Mouse (Mus musculus) gastrocnemius, adult 2 months (tissue): ENCODE measurements around the gene Nmnat1. TPM values are rescaled to one million over a fixed set of nuclear protein-coding genes. Genes with fewer than 3 reads are reported as not detected.

Experiments used
- DNase-seq: peaks from one replicate; pipeline ENCODE4 v3.0.0; 2022
- H3K27ac ChIP-seq: fragments of 200-600 bp; 2 replicates; pipeline ENCODE4 v1.8.1; 2022; ENCODE audit warnings: mild to moderate bottlenecking
- H3K4me3 ChIP-seq: fragments of 200-600 bp; 2 replicates; pipeline ENCODE4 v1.8.1; 2022; ENCODE audit warnings: mild to moderate bottlenecking, moderate library complexity
- CTCF ChIP-seq: fragments of 200-600 bp; IDR thresholded peaks from 2 replicates; pipeline ENCODE4 v1.8.1; 2022; ENCODE audit warnings: antibody characterized with exemption, mild to moderate bottlenecking, moderate library complexity
- intact Hi-C: fragments of 180-260 bp; cut with DNase I; formaldehyde crosslinking; loops from one replicate; pipeline ENCODE4 v1.15.1; 2025
- long read RNA-seq, 2 experiments: library from polyadenylated mRNA; stranded (forward); transcript quantifications; one replicate each; pipeline ENCODE4 v2.0.0; 2021
- total RNA-seq, 2 experiments: library from RNA; stranded (reverse); gene quantifications; 2 replicates each; pipeline ENCODE4 v1.2.3; 2021

Nmnat1 gene
- total RNA-seq: 10 to 100 TPM; 30.0 to 32.7 TPM
- long read RNA-seq, experiment 1, transcript Nmnat1-203 (4 exons, 2,657 nt): minor isoform, 5 of 39 reads
- long read RNA-seq, experiment 1, transcript Nmnat1-201 (5 exons, 1,238 nt): major isoform, 27 of 39 reads
- long read RNA-seq, experiment 1, partial matches to known transcripts: 2 of 39 reads
- long read RNA-seq, experiment 1, other reads (novel, unspliced or antisense): 2 of 39 reads
- long read RNA-seq, experiment 2, transcript Nmnat1-201 (5 exons, 1,238 nt): major isoform, 28 of 33 reads
- long read RNA-seq, experiment 2, partial matches to known transcripts: 2 of 33 reads
- long read RNA-seq, experiment 2, other reads (novel, unspliced or antisense): 1 of 33 reads

DNA sequence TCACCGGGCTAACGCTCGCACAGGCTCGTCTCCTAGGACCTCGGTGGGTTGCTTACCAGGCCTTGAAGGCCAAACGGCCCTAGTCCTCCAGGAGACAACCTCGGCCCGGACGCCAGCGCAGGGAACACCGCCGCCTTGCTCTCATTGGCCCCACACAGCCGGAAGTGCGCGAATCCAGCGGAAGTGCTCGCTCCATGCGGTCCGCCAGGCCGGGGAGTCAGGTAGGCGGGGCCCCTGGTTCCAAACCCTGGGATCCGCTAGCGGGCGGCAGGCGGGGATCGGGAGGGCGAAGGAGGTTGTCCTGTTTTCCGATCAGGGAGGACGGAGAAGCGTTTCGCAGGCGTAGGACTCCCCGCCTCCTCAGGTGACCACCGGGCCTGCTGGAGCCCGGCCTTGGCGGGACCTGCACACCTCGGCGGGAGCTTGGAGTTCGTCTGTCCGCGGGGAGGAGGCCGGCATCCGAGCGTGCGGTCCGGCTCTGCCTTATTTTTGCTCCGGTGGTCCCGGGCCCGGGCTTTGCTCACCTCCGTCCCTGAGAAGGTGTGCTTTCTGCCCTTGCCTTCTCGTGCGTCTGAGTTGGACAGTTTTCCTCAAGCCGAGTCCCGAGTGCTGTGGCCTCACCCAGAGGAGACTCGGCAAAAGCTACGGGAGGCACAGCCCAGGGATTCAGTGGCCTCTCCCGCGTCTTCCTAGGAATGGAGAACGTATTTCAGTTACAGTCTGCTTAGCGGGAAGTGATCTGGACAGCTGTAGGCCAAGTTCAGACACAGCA lies at the start of gene Nmnat1, which contains the start of gene Lzic:
Gene Nmnat1, minus strand, starts transcription at position 150 of the 772 bp plus-strand sequence.
Gene Lzic, plus strand, starts transcription at position 177 of the 772 bp plus-strand sequence.
- peak; percentile 97 for DNase-seq
- Histone ChIP-seq H3K27ac (peak within 1 kb of the TSS; percentile 97), H3K4me3 (peak within 1 kb of the TSS; percentile 86)
- no peak; the same call in 1 of the 2 replicates for TF ChIP-seq CTCF
- intact Hi-C loops: loop anchor here (5.0 kb wide), 1 partner anchor 33 kb away; the partner anchor contains the start of gene Rbp7

DNA sequence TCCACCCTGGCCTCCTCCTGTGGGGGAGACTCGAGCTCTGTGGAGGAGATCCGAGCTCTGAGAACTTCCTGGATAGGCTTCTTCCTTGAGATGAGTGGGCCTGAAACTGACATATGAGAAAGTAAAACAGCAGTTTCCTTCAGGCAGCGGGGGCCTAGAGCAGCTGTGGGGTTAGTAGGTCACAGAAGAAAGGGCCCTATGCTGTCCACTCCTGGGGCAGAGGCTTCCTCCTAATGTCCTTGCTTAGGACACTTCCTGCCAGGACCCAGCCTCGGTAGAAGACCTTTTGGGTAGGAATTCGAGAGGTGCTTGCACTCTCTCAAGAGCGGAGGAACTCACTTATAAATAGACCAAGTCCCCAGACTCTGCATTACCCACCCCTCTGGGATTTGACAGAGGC lies 44.7 kb upstream of the Nmnat1 start:
- peak overlapping the region; percentile 76 for H3K27ac ChIP-seq
- peak overlapping the region; percentile 13 for H3K4me3 ChIP-seq
- TF ChIP-seq CTCF: no peak
- no peak for DNase-seq
- intact Hi-C loops: no loop called here

DNA sequence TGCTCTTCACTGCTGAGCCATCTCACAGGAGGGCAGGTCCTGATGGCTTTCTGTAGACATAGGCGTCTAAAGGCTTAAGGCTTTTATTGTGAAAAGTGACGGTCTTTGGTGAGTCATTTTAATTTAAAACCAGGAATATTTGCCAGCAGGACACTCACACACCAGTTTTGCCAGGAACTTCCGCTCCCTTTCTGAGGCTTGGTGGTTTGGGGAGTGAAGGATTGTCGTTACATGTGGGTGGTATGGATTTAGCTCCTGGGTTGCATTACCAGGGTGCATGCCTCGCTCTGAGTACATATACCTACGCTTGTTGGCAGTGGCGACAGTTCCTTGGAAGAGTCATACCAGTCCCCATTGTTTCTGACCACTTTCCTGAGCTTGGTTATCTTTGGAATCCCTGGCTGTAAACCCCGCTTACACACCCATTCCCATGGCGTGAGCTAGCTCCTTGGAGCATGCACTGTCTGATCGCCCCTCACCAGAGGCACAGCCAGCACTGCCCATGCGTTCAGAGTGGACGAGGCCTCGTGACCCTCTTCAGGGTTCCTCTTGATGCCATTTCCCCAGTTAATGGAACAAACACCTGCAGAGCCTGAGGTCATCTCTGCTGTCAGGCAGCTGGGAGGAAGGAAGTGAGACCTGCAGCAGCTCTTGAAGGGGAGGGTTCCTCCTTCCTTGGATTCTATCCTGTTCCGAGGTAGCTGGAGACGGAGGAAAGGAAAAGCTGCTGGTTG lies 42.8 kb upstream of the Nmnat1 start:
- Histone ChIP-seq H3K4me3 (peak overlapping the region; percentile 54), H3K27ac (peak overlapping the region; percentile 88)
- intact Hi-C loops: no loop called here
- no peak for TF ChIP-seq CTCF
- no peak for DNase-seq

DNA sequence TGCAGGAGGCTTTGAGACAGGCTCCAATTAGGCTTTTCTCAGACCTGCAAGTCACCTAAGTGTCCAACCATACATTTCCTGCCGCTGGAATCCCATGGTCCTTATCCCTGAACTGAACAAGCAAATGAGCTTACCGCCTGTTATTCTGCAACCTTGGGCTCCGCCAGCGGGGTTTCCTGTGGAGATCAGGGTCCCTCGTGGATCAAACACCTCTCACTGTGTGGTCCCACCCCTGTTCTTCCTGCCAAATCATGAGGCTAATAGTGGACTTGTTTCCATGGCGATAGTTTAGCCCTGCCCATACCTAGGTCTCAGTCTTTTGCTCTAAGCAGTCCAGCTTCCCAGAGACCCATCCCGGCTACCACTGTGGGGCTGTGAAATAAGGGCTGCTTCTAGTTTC lies 41.3 kb upstream of the Nmnat1 start:
- peak overlapping the region; percentile 88 for H3K27ac ChIP-seq
- intact Hi-C loops: no loop called here

DNA sequence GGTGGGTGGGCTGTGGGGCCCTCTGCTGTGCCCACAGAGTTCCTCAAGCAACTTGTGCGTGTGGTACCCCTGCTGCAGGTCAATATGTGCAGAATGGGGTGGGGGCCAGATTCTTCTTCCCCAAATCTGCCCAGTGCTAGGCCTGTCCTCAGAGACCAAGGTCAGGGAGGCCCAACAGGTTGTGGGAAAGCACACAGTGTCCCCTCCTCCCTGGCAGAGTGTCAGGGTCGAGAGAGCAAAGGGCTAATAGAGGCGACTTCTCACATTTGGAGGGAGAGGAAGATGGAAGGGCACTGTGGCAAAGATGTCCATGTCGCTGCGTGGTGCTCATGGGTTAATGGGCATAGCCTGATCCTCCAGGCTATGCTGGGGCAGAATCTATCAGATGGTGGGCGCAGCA lies 40.8 kb upstream of the Nmnat1 start:
- Histone ChIP-seq H3K27ac (peak overlapping the region; percentile 88), H3K4me3 (peak overlapping the region; percentile 54)
- DNase-seq: no peak
- TF ChIP-seq CTCF: no peak
- intact Hi-C loops: no loop called here

More for the DNA sequence above, 41.3 kb upstream of the Nmnat1 start:
- TF ChIP-seq CTCF: no peak
- DNase-seq: peak; percentile 58
- H3K4me3 ChIP-seq: peak overlapping the region; percentile 54

DNA sequence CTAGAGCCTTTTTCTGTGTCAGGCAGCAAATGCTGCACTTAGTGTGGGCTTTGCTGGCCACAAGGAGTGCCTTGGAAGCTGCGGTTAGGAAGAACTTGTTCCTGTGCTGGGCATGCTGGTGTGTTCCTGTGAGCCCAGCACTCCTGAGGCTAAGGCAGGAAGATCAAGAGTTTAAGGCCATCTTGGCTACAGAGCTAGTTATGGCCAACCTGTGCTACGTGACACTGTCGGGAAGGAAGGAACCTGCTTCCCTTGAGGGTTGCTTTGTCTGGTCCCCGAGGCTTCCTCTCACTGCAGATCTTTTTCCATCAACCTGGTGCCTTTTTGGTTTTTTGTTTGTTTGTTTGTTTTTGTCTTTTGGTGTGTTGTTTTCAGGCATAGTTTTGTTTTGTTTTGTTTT lies 40.2 kb upstream of the Nmnat1 start:
- no peak overlapping the region; the same call in 1 of the 2 replicates for H3K4me3 ChIP-seq
- DNase-seq: no peak
- TF ChIP-seq CTCF: no peak
- intact Hi-C loops: no loop called here
- peak overlapping the region; percentile 88 for H3K27ac ChIP-seq

DNA sequence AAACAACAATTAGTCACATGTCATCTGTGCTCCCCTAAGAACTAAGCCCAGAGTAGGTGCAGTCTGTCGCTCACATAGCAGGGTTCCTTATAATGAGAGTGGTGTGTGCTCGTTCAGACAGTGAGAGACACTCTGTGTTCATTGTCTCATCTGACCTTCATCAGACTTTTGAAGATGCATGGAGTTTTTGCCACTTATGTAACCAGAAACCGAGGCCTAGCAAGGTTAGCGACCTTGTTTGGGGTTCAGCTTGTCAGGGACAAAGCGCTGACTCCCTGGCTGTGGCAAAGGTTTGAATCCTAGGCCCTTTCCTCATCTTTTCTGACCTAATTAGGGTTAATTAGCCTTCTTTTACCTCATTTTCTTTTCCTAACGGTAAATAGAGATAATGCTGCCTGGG lies 39.0 kb upstream of the Nmnat1 start:
- no peak overlapping the region for H3K4me3 ChIP-seq
- DNase-seq: no peak
- H3K27ac ChIP-seq: peak overlapping the region; percentile 88
- intact Hi-C loops: no loop called here
- no peak for TF ChIP-seq CTCF

DNA sequence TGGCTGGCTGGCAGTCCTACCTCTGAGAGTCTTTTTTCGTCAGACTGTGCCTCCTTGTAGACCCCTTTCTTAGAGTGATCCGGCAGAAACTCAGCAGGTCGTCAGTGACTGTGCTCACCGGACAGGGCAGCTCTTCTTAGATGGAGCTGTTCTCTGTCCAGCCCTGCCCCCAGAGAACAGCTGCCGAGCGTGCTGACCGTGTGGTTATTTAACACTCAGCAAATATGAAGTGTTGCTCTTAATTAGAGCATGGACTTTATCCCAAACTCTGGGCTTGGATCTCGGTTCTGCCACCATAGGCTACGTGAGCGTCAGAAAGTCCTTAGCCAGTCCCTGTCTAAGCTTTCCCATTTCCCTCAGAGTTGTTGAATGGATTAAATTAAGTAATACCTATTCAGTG lies 36.3 kb upstream of the Nmnat1 start:
- intact Hi-C loops: no loop called here
- H3K4me3 ChIP-seq: peak overlapping the region; percentile 95
- H3K27ac ChIP-seq: peak overlapping the region; percentile 88
- DNase-seq: peak; percentile 69
- no peak for TF ChIP-seq CTCF

DNA sequence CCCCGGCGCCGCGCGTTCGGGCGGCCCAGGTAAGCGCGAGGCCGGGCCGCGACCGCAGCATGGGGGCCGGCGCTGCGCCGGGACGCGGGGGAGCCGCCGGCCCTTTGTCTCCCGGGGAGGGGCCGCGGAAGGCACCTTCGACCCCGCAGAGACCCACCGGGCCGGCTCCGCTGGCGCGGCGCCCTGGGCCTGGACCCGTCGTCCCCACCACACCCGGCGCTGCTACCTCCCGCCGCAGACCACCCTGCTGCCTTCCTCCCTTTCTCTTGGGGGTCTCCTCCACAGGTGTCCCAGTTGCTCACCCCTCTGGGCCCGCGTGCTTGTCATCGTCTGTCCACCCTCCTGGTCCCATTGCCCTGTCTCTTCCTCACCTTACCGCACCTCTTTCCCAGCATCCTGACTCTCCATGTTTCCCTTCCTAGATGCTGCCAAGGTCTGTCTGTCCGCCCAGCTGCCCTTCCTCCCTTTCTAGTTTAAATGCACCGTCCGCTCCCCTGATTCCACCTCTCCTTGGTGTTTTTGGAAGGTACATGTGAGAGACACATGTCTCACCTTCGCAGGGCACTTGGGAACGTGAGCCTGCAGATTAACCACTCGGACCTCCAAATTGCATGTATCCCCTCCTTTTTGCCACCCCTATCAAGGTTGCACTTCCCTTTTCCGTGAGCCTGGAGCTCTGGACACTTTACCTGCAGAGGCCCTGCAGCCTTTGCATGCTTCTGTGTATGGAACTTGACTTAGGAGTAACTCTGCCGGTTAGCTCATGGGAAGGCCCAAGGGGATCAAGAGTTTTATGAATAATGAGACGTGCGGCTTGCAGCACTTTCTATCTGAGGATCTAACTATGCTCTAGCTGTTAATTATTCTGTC lies 33.6 kb upstream of the Nmnat1 start:
- Histone ChIP-seq H3K4me3 (peak overlapping the region; percentile 95), H3K27ac (peak overlapping the region; percentile 88)
- TF ChIP-seq CTCF: no peak
- intact Hi-C loops: loop anchor here (5.0 kb wide), 1 partner anchor 219 kb away; the partner anchor contains the start of gene Tmem201
- no peak for DNase-seq

DNA sequence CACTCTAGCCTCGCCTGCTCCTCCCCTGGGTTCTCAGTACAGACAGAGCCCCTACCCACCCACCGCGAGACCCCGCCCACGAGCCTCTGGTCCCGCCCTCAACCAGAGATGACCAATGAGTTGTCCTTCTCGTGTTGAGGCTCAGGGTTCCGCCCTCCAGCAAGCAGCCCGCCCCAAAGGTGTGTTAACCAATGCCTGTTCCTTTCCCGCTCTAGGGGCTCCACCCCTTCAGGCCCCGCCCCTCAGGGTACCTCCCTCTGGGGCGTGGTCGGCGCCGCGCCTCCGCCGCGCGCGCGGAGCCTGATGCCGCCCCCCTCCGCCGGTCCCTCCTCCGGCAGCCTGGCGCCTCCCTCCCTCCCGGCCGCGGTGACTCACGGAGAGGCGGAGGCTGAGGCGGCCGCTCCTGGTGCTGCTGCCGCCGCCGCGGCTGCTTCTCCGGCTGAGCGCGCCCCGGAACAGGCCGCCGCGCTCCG lies 32.9 kb upstream of the Nmnat1 start, which contains the start of gene Ctnnbip1:
Gene Ctnnbip1, plus strand, starts transcription at position 369 of the 473 bp plus-strand sequence.
- TF ChIP-seq CTCF: no peak
- DNase-seq: peak; percentile 98
- Histone ChIP-seq H3K27ac (peak within 1 kb of the TSS; percentile 88), H3K4me3 (peak within 1 kb of the TSS; percentile 95)
- intact Hi-C loops: loop anchor here (5.0 kb wide), 1 partner anchor 219 kb away; the partner anchor contains the start of gene Tmem201

DNA sequence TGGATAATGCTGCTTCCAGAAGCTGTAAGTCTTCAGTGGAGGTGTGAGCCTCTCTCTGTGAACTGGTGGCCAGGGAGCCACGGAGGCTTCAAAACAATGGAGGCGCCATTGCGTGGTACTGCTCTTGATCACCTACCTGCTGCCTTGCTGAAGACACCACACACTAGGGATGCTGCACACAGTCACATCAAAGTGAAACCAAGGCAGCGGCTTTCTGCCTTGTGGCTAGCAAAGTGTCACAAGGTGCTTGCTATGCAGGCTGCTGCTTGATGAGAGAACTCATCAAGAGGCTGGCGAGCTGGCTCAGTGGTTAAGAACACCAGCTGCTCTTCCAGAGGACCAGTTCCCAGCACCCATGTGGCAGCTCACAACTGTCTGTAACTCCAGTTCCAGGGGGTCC lies 30.7 kb upstream of the Nmnat1 start:
- intact Hi-C loops: loop anchor here (5.0 kb wide), 1 partner anchor 222 kb away; the partner anchor contains the start of gene Tmem201
- H3K27ac ChIP-seq: no peak overlapping the region
- H3K4me3 ChIP-seq: no peak overlapping the region
- DNase-seq: no peak
- TF ChIP-seq CTCF: no peak
